Mouse (Mus musculus) ovary, postnatal 14 days (tissue): ENCODE results near the gene Nhp2.
"Not testable (repeated sequence)": the region's sequence is repeated elsewhere in the genome, so short reads cannot be mapped to it uniquely, and the experiment has no call there.

Experiments used
- DNase-seq: peaks from one replicate; pipeline ENCODE4 v3.0.0; 2022; ENCODE audit warnings: low spot score

The Nhp2 gene

GRCm38 (mm10) chr11:51658705-51659104 lies 39.2 kb downstream of the Nhp2 start:
- no peak for DNase-seq

- DNase-seq, result no peak
Observed at GRCm38 (mm10) chr11:51661867-51662365, 42.4 kb downstream of the Nhp2 start.

- no peak for DNase-seq
Observed at GRCm38 (mm10) chr11:51662632-51663031, 43.1 kb downstream of the Nhp2 start.

GRCm38 (mm10) chr11:51664747-51665146 lies 45.2 kb downstream of the Nhp2 start:
- DNase-seq, result not testable (repeated sequence)

- DNase-seq, result no peak
Observed at GRCm38 (mm10) chr11:51670846-51671245, 51.3 kb downstream of the Nhp2 start.

GRCm38 (mm10) chr11:51671376-51671775 lies 51.8 kb downstream of the Nhp2 start:
- no peak for DNase-seq

GRCm38 (mm10) chr11:51673291-51673690 lies 53.8 kb downstream of the Nhp2 start:
- no peak for DNase-seq
